Mouse (Mus musculus): ENCODE measurements around the gene Camsap3. TPM values are rescaled to one million over a fixed set of nuclear protein-coding genes. Genes with fewer than 3 reads are reported as not detected.
"Not testable (repeated sequence)": the region's sequence is repeated elsewhere in the genome, so short reads cannot be mapped to it uniquely, and the experiment has no call there.

The Camsap3 gene
- polyA plus RNA-seq (2012; rRNA removed), result 96.3 and 102 TPM in 2 replicates

DNA sequence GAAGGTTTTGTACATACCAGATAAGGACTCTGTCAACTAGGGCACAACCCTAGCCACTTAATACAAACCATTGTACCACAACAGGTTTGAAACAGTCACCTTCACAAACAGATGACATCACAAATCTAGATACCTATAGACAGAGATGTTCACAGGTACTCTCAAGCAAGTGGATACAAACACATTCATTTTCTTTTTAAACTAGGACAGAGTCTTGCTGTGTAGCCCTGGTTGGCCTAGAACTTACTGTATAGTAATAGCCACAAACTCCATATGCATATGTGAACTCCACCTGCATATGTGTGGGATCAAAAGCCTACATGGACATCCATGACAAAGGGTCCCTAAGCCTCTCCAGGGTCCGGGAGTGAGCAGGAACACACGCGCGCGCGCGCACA, at the start of gene Camsap3:
Gene Camsap3 (plus strand): TSS at position 301 of the 398 bp plus-strand sequence.
- WGBS, result 8% methylated on average over 7 of the region's 7 CpGs
- no peak for DNase-seq (ENCODE audit: low read depth, low spot score)

- 98% methylated on average over 26 of the region's 26 CpGs for WGBS
- DNase-seq (ENCODE audit: low read depth, low spot score), result no peak
Measured at GRCm38 (mm10) chr8:3537666-3538065, 49.4 kb upstream of the Camsap3 start.

DNA sequence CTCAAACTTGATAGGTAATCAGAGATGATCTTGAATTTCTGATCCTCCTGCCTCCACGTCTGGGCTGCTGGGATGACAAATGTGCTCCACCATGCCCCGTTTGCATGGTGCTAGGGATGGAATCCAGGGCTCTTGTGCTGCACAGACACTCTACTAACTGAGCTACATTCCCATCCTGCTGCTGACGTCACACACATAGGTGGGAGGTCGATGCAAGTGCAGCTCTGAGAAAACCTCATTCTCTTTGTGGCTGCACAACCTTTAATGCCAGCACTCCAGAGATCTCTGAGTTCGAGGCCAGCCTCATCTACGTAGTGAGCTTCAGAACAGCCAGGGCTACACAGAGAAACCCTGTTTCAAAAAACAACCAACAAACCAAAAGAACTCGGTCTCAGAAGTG, 47.9 kb upstream of the Camsap3 start:
- 91% methylated on average over 7 of the region's 7 CpGs for WGBS
- no peak for DNase-seq (ENCODE audit: low read depth, low spot score)

DNA sequence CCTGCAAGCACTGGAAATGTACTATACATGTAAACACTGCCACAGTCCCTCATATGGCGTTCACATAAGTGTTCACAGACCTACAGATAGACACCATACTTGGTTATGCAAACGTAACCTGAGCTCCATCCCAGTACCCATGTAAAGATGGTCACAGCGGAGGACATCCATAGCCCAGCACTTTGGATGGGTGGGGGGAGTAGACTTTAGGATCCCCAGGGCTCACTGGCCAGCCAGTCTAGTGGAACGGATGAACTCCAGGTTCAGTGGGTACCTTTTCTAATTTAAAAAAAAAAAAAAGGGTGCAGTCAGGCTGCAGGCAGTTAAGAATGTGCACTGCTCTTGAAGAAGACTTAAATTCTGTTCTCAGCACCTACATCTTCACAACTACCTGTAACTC, 47.0 kb upstream of the Camsap3 start:
- DNase-seq (ENCODE audit: low read depth, low spot score), result no peak
- WGBS, result 95% methylated on average over 4 of the region's 4 CpGs

DNA sequence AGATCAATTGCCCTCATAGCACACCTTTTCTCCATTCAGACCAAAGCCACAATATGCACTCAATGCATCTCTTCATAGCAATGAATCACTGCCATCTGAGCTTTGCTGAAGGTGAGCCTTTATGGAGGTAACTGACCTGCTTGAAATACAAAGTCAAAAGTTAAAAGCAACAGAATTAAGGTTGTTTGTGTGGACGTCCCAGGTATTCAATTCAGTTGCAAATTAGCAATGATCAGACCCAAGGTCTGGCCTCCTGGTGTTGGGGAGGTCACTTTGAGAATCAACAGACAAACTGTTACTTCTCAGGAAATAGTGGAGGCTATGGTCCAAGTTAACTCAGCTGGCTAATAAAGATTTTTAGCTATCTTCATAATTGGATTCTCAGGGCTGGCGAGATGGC, 40.6 kb upstream of the Camsap3 start:
- 96% methylated on average over 2 of the region's 2 CpGs for WGBS
- no peak for DNase-seq (ENCODE audit: low read depth, low spot score)

DNA sequence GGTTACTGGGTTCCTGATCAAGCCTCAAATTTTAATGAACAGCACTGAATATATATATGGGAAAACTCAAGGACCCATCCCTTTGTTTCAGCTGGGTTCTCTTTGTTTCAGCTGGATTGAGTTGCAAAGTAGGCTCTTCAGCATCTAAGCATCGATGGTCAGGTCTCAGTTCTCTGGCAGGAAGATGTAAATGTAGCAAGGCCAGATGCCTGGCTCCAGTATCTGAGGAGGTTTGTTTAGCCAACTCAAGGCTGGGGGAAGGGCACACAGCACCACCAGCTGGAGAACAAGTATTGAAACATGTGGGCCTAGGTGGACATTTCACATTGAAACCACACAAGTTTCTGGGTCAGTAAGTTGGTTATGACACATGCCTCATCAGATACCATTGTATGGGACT, 34.9 kb upstream of the Camsap3 start:
- 72% methylated on average over 1 of the region's 1 CpGs for WGBS
- no peak for DNase-seq (ENCODE audit: low read depth, low spot score)

DNA sequence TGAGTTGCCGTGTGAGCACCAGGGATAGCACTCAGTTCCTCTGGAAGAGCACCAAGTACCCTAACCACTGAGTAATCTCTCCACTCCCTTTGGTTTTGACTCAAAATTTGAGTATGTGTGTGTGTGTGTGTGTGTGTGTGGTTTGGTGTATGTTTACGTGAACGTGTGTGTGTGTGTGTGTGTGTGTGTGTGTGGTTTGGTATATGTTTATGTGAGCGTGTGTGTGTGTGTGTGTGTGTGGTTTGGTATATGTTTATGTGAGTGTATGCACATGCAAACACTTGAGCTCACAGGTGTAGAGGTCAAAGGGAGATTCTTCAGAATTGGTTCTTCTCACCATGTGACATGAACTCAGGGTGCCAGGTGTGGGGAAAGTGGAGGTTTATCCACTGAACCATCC, 31.0 kb upstream of the Camsap3 start:
- DNase-seq (ENCODE audit: low read depth, low spot score), result no peak
- 57% methylated on average over 4 of the region's 4 CpGs for WGBS

- 8% methylated on average over 12 of the region's 12 CpGs for WGBS
- no peak for DNase-seq (ENCODE audit: low read depth, low spot score)
Measured at GRCm38 (mm10) chr8:3567641-3568371, 19.3 kb upstream of the Camsap3 start, which contains the start of gene C330021F23Rik. TSS of gene C330021F23Rik (plus strand) at chr8:3567990.

- WGBS, result 8% methylated on average over 7 of the region's 7 CpGs
- no peak for DNase-seq (ENCODE audit: low read depth, low spot score)
Measured at GRCm38 (mm10) chr8:3568378-3568777, 18.7 kb upstream of the Camsap3 start.

GRCm38 (mm10) chr8:3569784-3570183, 17.3 kb upstream of the Camsap3 start:
- WGBS, result 50% methylated on average over 5 of the region's 5 CpGs
- no peak for DNase-seq (ENCODE audit: low read depth, low spot score)

DNA sequence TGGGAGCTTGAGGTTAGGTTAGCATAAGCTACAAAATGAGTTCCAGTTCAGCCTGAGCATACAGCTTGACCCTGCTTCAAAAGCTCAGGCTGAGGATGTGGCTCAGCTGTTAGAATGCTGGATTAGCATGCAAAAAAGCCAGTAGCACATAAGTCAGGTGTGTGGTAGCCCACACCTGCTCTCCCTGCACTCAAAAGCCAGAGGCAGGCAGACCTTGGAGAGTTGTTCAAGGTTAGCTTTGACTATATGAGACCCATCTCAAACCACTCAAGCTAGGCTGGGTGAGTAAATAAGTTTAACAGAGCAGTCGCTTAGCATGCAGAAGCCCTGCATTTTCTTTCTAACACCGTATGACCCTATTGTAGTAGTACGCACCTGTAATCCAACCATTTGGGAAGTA, 12.5 kb upstream of the Camsap3 start:
- DNase-seq (ENCODE audit: low read depth, low spot score), result no peak
- 93% methylated on average over 3 of the region's 3 CpGs for WGBS

DNA sequence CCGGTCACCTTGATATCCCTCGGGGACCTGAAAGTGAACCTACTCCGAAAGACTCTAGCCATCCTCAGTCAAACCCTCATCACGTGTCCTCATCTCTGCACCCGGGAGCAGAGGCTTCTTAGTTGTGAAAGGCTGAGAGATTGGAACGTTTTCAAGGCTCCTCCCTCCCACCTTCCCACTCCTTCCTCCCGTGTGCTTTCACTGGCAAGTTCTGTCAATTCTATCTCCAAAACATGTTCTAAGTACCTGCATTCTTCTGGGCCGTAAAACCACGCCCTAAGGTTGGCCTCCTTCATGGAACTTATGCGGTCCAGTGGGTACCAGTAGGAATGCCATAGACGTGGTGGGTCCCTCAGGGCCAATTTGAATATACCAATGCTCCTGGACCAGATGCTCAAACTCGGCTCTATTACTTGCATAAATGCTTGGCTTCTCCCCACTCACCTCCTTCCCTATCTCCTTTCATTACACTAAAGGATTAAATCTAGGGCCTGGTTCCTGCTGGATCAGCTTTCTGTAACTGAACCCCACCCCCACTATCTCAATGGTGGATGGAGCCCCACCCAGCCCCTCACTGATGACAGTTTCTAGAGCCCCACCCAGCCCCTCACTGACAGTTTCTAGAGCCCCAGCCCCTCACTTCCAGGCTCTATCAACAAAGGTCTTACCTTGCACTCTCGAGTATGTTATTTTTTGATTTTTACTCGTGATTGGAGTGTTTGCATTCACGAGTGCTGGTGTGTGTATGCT, 10.7 kb upstream of the Camsap3 start:
- DNase-seq (ENCODE audit: low read depth, low spot score), result no peak
- WGBS, result 36% methylated on average over 15 of the region's 15 CpGs

- DNase-seq (ENCODE audit: low read depth, low spot score), result no peak
- 50% methylated on average over 9 of the region's 9 CpGs for WGBS
Measured at GRCm38 (mm10) chr8:3579390-3580364, 7.4 kb upstream of the Camsap3 start.

DNA sequence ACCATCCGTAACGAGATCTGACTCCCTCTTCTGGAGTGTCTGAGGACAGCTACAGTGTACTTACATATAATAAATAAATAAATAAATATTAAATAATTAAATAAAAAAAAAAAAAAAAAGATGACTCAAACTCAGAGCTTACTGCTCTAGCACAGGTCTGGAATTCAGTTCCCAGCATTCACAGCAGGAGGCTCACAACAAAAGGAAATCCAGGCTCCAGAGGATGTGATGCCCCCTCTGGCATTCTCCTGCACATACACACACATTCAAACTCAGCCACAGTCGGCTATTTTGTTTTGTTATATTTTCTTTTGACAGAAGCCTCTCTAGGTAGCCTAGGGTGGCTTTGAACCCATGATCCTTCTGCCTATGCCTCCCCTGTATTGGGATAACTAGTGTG, 5.1 kb upstream of the Camsap3 start:
- DNase-seq (ENCODE audit: low read depth, low spot score), result not testable (repeated sequence)
- WGBS, result 91% methylated on average over 3 of the region's 3 CpGs

GRCm38 (mm10) chr8:3586452-3586851, 641 bp upstream of the Camsap3 start:
- WGBS, result 90% methylated on average over 2 of the region's 2 CpGs
- DNase-seq (ENCODE audit: low read depth, low spot score), result no peak

DNA sequence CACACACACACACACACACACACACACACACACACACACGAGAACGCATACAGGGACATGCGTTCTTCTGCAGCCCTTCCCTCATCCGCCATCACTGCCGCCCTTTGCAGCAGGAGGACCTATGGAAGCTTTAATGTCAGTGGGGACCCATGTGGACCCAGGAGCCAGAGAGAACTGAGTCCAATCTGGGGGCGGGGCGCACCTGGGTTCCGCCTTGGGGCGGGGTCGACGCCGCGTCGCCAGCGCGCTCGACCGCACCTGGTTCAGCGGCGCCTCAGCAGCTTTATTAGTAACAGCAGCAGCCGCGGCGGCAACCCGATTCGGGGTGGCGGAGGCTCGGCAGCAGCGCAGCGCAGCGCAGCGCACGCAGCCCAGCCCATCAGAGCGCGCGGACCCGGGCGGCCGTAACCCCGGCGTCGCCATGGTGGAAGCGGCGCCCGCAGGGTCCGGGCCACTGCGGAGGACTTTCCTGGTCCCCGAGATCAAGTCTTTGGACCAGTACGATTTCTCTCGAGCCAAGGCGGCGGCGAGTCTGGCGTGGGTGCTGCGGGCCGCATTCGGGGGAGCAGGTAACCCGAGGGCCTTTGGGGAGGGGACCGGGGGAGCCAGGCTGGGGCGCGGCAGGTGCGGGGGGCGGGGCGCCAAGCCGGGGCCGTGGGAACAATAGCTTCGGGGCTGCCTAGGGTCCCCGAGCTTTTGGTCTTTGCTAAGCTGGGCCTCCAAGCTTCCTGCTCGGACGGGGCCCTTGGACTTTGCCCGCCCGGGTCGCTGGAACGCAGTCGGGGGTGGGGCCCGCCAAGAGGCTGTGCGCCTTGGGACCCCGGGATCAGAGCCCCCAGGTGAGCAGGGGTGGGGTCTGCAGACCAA, 531 bp downstream of the Camsap3 start:
- WGBS, result 2% methylated on average over 77 of the region's 77 CpGs
- DNase-seq (ENCODE audit: low read depth, low spot score), result no peak

DNA sequence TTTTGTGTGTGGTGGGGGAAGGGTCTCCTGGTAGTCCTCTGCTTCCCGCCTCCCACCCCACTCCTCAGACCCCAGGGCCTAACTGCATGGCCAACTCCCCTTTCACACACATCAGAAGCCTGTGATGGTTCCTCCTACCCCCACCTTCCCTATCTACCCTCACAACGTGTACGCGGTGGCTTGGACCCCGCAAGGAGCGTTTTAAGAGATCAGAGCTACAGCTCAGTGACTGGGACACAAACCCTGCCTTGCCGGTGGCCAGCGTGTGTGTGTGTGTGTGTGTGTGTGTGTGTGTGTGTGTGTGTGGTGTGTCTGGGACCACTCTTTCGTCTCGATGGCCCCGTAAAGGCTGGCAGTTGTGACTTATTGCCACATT, 1.2 kb downstream of the Camsap3 start:
- 4% methylated on average over 11 of the region's 11 CpGs for WGBS
- DNase-seq (ENCODE audit: low read depth, low spot score), result no peak

- DNase-seq (ENCODE audit: low read depth, low spot score), result no peak
- WGBS, result 40% methylated on average over 3 of the region's 3 CpGs
Measured at GRCm38 (mm10) chr8:3593470-3593869, 6.4 kb downstream of the Camsap3 start.

- 76% methylated on average over 2 of the region's 2 CpGs for WGBS
- DNase-seq (ENCODE audit: low read depth, low spot score), result no peak
Measured at GRCm38 (mm10) chr8:3594466-3594865, 7.4 kb downstream of the Camsap3 start.
